Mouse (Mus musculus): ENCODE measurements around the gene Mief1. TPM values are rescaled to one million over a fixed set of nuclear protein-coding genes. Genes with fewer than 3 reads are reported as not detected.

Gene Mief1
- polyA plus RNA-seq, 1 experiment from 2014 or later, result 27.7 TPM

DNA sequence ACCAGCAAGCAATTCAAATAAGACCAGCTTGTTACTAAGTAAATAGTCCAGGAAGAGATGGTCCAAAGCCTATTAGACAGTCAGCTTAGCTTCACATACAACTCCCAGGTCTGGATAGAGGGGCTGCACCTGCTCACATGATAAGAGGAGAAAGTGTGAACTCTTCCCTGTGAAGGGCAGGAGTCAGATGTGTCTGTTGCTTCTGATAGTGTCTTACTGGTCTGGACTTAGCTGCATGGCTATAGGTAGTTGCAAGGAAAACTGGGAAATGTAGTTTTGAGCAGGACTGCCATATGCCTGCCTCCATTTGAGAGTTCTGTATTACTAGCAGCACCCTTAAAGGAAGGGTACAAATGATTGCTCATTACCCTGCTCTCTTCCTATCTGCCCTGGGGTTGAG lies 20.1 kb upstream of the Mief1 start:
- no peak overlapping the region for H3K9ac ChIP-seq
- no peaks in the 10 kb centered on the region for H3K27me3 ChIP-seq
- no peaks in the 10 kb centered on the region for H3K4me1 ChIP-seq
- no peak overlapping the region for H3K27ac ChIP-seq
- peaks cover 28% of the 10 kb centered on the region for H3K36me3 ChIP-seq
- H3K9me3 ChIP-seq, result no peaks in the 10 kb centered on the region
- H3K4me3 ChIP-seq, result no peak overlapping the region
- ATAC-seq (ENCODE audit: insufficient number of reproducible peaks, low FRiP score, low TSS enrichment, low read depth), result no peak
- H3K4me2 ChIP-seq, result no peak overlapping the region

DNA sequence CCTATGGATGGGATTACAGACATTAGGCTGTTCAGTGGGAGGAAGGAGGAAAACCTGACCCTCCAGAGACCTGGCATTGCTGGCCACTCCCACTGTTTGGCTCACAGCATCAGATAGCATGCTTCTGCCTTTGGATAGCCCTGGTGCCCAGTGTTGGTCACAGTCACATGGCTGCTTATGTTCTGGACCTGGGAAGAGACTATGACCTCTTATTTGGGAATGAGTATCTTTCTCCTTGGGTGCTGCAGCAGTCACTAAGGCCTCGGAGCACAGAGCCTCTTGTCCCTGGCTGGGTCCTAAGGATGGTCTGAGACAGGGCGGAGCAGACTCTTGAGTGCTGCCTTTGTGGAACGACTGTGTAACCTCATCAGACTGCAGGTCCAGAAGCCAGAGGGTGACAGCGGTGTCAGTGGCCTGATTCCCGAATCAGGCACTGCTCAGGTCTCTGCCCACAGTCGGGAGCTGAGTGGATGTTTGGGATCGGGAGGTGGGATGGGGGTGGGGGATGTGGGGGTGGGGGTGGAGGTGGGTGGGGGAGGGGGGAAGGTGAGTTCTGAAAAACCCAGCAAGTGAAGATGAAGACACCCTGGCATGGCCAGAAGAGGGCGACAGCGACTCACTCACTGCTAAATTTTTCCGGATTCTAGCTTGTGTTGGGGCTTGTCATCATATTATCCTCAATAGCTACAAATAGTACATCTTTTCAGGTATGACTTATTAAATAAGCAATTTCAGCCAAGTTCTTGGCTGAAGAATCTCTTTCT lies 17.9 kb upstream of the Mief1 start:
- Histone ChIP-seq H3K4me3 (no peak overlapping the region), H3K4me2 (no peak overlapping the region), H3K36me3 (peaks cover 25% of the 10 kb centered on the region), H3K27me3 (no peaks in the 10 kb centered on the region), H3K4me1 (no peaks in the 10 kb centered on the region), H3K9ac (no peak overlapping the region), H3K9me3 (no peaks in the 10 kb centered on the region), H3K27ac (no peak overlapping the region)
- WGBS, result 17% methylated on average over 10 of the region's 10 CpGs
- no peak for ATAC-seq (ENCODE audit: insufficient number of reproducible peaks, low FRiP score, low TSS enrichment, low read depth)

DNA sequence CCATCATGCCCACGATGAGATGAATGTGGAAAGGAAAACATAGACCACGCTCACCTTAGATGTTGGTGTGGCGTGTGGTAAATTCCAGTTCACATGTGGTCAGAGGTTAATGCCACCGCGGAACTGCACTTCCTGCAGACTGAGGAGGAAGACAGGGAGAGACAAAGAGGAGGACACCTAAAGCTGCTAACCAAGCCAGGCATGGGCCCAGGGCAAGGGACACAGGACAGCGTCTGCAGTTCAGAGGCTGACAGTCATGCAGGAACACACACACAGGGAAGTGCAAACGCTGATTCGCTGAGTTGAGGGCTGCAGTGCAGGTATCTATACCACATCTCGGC lies 17.4 kb upstream of the Mief1 start:
- WGBS, result 64% methylated on average over 9 of the region's 9 CpGs
- Histone ChIP-seq H3K4me2 (no peak overlapping the region), H3K9me3 (no peaks in the 10 kb centered on the region), H3K9ac (no peak overlapping the region), H3K4me3 (no peak overlapping the region), H3K27me3 (no peaks in the 10 kb centered on the region), H3K36me3 (peaks cover 20% of the 10 kb centered on the region), H3K4me1 (no peaks in the 10 kb centered on the region), H3K27ac (no peak overlapping the region)
- no peak for ATAC-seq (ENCODE audit: insufficient number of reproducible peaks, low FRiP score, low TSS enrichment, low read depth)

DNA sequence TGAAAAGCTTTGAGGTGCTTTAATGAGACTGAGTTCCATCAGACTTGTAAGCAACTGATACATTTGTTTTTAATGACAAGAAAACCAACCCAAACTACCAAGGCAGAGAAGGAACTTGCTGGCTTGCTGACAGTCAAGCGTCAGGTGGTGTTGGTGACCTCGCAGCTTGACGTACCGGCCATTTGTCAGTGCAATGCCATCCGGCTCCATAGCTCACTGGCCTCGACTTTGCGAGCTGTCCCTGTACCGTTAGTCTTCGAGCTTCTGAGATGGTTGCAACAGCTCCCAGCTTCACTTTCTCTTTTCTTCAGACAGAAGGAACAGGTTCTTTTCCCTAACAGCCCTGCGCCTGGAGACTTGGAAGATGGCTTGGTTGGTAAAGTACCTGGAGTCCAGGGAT lies 16.3 kb upstream of the Mief1 start:
- H3K9me3 ChIP-seq, result no peaks in the 10 kb centered on the region
- no peaks in the 10 kb centered on the region for H3K27me3 ChIP-seq
- WGBS, result 80% methylated on average over 10 of the region's 10 CpGs
- no peak overlapping the region for H3K9ac ChIP-seq
- no peak overlapping the region for H3K4me2 ChIP-seq
- no peak overlapping the region for H3K27ac ChIP-seq
- no peak overlapping the region for H3K4me3 ChIP-seq
- H3K4me1 ChIP-seq, result no peaks in the 10 kb centered on the region
- no peak for ATAC-seq (ENCODE audit: insufficient number of reproducible peaks, low FRiP score, low TSS enrichment, low read depth)
- peaks cover 9% of the 10 kb centered on the region; the same call in 1 of the 2 replicates for H3K36me3 ChIP-seq

DNA sequence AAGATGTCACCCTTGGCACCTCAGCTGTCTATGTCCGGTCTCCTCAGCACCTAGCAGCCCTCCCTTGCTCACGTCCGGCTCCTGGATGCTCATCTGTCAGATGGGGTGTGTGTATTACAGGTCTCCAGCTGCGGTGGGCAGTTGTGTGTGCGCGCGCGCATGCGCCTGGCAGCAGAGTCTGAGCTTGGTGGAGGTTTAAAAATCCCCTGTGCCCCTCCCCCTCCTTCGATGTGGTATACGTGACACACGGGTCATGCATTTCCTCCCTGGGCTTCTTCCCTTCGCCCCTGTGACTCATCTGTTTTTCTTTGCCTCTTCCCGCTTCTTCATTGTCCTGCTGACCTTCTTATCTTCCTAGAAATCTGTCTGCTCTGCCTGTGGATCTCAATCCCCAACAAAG lies 14.6 kb upstream of the Mief1 start:
- Histone ChIP-seq H3K4me2 (no peak overlapping the region), H3K9ac (no peak overlapping the region), H3K9me3 (no peaks in the 10 kb centered on the region), H3K27me3 (no peaks in the 10 kb centered on the region), H3K27ac (no peak overlapping the region), H3K4me1 (no peaks in the 10 kb centered on the region), H3K36me3 (no peaks in the 10 kb centered on the region), H3K4me3 (no peak overlapping the region)
- 40% methylated on average over 14 of the region's 14 CpGs for WGBS
- no peak for ATAC-seq (ENCODE audit: insufficient number of reproducible peaks, low FRiP score, low TSS enrichment, low read depth)

DNA sequence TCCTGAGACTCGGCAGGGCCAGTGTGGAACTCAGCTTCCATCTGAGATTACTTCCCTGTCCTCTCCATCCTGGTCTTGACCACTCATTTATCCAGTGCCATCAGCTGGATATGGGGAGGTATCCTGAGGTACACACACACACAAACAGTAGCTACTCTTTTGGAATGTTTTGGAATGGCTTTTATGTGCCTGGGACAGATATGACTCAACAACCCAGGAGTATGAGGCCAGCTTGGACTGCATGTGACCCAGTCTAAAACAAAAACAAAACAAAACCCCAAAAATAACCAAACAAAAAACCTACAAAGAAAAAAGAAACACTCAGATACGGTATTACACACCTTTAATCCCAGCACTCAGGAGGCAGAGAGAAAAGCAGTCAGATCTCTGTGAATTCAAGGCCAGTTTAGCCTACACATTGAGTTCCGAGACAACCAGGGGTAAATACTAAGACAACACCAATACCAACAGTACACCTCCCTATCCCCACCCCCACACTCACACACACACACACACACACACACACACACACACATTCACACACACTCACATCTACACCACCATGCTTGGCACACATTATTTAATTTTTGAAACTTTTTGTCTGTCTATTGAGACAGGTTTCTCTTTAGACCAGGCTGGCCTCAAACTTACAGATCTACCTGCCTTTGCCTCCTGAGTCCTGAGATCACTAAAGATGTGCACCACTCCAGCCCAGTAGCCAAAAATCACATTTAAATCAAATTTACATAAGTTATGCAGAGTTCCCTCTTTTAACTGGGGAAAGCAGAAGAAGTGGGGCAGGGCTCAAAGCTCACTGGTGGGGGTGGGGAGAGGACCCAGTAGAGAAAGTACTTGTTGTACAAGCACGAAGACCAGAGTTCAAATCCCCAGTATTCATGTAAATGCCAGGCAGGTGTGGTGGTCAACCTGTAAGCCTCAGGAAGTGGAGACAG lies 13.8 kb upstream of the Mief1 start:
- Histone ChIP-seq H3K9me3 (no peaks in the 10 kb centered on the region), H3K4me2 (no peak overlapping the region), H3K4me1 (no peaks in the 10 kb centered on the region), H3K27ac (no peak overlapping the region), H3K27me3 (no peaks in the 10 kb centered on the region), H3K36me3 (no peaks in the 10 kb centered on the region), H3K4me3 (no peak overlapping the region), H3K9ac (no peak overlapping the region)
- 63% methylated on average over 4 of the region's 4 CpGs for WGBS
- ATAC-seq (ENCODE audit: insufficient number of reproducible peaks, low FRiP score, low TSS enrichment, low read depth), result no peak

DNA sequence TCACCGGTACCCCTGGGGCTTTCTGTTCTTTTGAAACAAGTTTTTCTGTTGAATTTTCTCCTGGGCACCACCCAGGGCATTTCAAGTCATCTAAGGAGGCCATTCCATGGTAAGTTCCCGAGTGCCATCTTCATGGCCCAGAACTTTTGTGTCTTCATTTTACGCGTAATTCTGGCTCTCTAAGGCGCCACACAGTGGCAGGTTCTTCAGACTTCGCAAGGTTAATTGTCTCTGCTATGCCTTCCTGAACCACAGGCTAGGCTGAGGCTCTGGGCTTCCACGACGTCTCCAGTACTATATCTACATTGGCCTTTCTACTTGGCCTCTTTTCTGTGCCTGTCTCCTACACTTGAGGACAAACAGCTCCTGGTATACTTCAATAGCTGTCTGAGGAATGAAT lies 12.8 kb upstream of the Mief1 start:
- 67% methylated on average over 8 of the region's 8 CpGs for WGBS
- Histone ChIP-seq H3K4me2 (no peak overlapping the region), H3K36me3 (no peaks in the 10 kb centered on the region), H3K9ac (no peak overlapping the region), H3K4me1 (no peaks in the 10 kb centered on the region), H3K27me3 (no peaks in the 10 kb centered on the region), H3K4me3 (no peak overlapping the region), H3K9me3 (no peaks in the 10 kb centered on the region), H3K27ac (no peak overlapping the region)
- ATAC-seq (ENCODE audit: insufficient number of reproducible peaks, low FRiP score, low TSS enrichment, low read depth), result no peak

DNA sequence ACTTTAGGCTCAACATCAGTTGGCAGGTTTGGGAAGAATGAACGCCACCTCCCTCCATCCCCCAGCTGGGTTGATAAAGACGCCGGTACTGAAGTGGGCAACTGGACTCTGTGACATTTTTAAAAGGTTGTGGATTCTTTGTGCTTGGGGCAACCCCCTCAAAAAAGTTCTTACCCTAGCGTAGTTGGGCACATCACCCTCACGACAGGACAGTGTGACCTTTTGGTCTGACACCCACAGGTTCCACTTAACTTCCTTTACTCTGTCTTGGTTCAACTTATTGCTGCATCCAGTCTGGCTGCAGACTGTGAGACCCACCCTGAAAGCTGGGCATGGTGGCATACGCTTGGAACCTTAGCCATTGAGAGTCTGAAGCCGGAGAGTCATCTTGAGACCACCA lies 10.1 kb upstream of the Mief1 start:
- WGBS, result 92% methylated on average over 7 of the region's 7 CpGs
- no peaks in the 10 kb centered on the region for H3K9me3 ChIP-seq
- no peaks in the 10 kb centered on the region for H3K36me3 ChIP-seq
- no peak overlapping the region for H3K27ac ChIP-seq
- no peak overlapping the region for H3K9ac ChIP-seq
- no peak overlapping the region for H3K4me2 ChIP-seq
- no peak for ATAC-seq (ENCODE audit: insufficient number of reproducible peaks, low FRiP score, low TSS enrichment, low read depth)
- H3K27me3 ChIP-seq, result no peaks in the 10 kb centered on the region
- H3K4me1 ChIP-seq, result no peaks in the 10 kb centered on the region
- no peak overlapping the region for H3K4me3 ChIP-seq

DNA sequence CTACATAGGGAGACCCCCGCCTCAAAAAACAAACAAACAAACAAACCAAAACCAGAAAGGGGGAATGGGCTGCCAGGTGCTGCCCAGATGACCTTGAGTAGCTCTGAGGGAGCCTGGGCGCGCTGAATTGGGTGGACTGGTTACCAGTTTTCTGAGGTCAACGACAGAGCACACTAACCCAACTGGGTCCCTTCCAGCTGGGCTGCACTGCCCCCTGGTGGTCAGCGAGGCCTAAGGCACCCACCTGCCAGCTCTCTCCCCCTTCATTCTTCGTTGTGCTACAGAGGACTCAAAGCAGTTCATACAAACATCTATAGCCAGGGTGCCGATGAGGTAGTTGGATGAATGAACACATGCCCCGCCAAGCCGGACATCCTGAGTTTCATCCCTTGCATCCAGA lies 8.6 kb upstream of the Mief1 start:
- Histone ChIP-seq H3K36me3 (no peaks in the 10 kb centered on the region), H3K9me3 (no peaks in the 10 kb centered on the region), H3K9ac (no peak overlapping the region), H3K27me3 (no peaks in the 10 kb centered on the region), H3K4me1 (no peaks in the 10 kb centered on the region), H3K4me2 (no peak overlapping the region), H3K27ac (no peak overlapping the region), H3K4me3 (no peak overlapping the region)
- WGBS, result 30% methylated on average over 9 of the region's 9 CpGs
- ATAC-seq (ENCODE audit: insufficient number of reproducible peaks, low FRiP score, low TSS enrichment, low read depth), result no peak

DNA sequence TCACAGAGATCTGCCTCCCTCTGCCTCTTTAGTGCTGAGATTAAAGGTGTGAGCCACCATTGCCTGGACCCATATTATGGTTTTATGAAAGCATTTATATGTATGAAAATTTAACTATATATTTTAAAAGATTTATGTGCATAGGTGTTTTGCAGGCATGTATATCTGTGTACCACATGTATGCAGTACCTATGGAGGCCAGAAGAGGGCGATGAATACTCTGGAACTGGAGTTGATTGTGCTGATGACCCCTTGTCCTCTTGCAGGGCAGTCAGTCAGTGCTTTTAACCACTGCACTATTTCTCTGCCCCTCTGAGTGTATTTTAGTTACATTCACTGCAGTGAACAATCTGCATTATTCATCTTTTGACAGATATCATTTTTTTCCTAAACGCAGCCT lies 8.0 kb upstream of the Mief1 start:
- WGBS, result 45% methylated on average over 2 of the region's 2 CpGs
- Histone ChIP-seq H3K4me2 (no peak overlapping the region), H3K27ac (no peak overlapping the region), H3K9ac (no peak overlapping the region), H3K36me3 (no peaks in the 10 kb centered on the region), H3K4me1 (no peaks in the 10 kb centered on the region), H3K9me3 (no peaks in the 10 kb centered on the region), H3K27me3 (no peaks in the 10 kb centered on the region), H3K4me3 (no peak overlapping the region)
- ATAC-seq (ENCODE audit: insufficient number of reproducible peaks, low FRiP score, low TSS enrichment, low read depth), result no peak

DNA sequence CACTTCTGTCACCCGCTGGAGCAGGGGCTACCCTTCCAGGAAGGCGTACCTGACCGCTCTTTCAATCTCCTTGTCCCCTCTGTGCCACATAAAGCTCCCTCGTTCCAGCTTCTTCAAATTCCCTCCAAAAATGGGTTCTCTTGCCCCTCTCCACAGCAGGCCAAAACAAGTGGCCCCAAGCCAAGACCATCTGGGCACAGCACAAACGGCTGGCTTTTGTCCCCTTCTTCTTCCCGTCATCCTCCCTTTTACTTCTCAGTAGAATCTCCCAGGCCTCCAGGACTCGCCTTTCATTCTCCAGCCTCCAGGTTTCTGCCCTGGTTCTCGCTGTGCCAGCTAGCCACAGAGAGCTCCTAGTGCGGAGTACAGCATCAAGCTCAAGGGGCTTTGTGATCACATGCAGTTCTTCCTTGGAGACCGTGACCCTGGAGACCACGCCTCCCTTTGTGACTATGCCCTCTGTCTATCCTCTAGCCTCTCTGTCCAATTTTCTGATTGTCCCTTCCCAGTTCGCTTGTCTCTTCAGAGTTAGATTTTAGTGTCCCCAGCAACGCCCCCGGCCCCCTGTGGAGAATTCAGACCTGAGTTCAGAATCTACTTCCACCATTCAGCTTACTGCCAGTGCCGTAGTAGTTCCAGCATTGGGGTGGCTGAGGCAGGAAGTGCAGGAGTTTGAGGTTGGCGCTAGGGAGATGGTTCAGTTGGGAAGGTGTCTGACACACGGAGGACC lies 5.6 kb upstream of the Mief1 start:
- no peak for ATAC-seq (ENCODE audit: insufficient number of reproducible peaks, low FRiP score, low TSS enrichment, low read depth)
- Histone ChIP-seq H3K36me3 (no peaks in the 10 kb centered on the region), H3K27ac (no peak overlapping the region), H3K9me3 (no peaks in the 10 kb centered on the region), H3K4me3 (no peak overlapping the region), H3K27me3 (no peaks in the 10 kb centered on the region), H3K4me1 (peaks cover 2% of the 10 kb centered on the region), H3K4me2 (no peak overlapping the region), H3K9ac (no peak overlapping the region)
- 74% methylated on average over 17 of the region's 17 CpGs for WGBS

DNA sequence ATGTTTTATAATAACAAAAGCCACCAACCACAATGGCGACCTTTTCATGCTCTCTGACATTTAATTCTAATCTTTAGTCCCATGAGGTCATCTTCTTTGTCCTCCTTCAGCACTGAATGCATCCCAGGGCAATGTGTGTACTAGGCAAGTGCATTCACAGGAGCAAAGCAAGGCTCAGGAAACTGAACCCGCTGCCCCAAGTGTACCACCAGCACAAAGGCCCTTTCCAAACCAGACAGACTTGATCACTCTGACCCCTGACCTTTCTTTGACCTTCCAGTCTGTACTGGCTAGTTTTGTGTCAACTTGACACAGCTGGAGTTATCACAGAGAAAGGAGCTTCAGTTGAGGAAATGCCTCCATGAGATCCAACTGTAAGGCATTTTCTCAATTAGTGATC lies 1.5 kb upstream of the Mief1 start:
- Histone ChIP-seq H3K4me1 (peaks cover 16% of the 10 kb centered on the region), H3K27ac (no peak overlapping the region), H3K4me3 (no peak overlapping the region), H3K4me2 (no peak overlapping the region), H3K27me3 (no peaks in the 10 kb centered on the region), H3K9me3 (no peaks in the 10 kb centered on the region), H3K36me3 (peaks cover 17% of the 10 kb centered on the region), H3K9ac (no peak overlapping the region)
- ATAC-seq (ENCODE audit: insufficient number of reproducible peaks, low FRiP score, low TSS enrichment, low read depth), result no peak
- 73% methylated on average over 2 of the region's 2 CpGs for WGBS
